Mouse (Mus musculus): ENCODE measurements around the gene Ccdc189.

Gene Ccdc189

GRCm38 (mm10) chr7:127591108-127591507 is 2.7 kb upstream of the Ccdc189 start:
- DNase-seq (ENCODE audit: low spot score), result no peak

DNA sequence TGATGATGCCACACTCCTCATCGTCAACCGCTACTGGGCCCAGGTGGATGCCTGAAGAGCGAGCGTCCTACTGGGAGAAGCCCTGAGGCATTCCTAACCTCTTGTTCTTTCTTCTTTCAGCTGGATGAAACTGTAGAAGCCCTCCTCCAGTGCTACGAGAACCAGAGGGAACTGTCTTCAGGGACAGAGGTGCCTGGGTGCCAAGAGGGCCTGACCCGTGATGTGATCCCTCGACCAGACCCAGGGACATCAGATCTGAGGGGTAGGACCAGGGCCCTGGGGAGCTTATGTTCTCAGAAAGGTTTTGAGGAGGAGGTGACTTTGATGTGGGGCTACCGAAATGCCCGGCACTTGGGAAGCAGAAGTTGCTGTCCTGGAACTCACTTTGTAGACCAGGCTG is 1.2 kb upstream of the Ccdc189 start:
- no peak for DNase-seq (ENCODE audit: low spot score)

DNA sequence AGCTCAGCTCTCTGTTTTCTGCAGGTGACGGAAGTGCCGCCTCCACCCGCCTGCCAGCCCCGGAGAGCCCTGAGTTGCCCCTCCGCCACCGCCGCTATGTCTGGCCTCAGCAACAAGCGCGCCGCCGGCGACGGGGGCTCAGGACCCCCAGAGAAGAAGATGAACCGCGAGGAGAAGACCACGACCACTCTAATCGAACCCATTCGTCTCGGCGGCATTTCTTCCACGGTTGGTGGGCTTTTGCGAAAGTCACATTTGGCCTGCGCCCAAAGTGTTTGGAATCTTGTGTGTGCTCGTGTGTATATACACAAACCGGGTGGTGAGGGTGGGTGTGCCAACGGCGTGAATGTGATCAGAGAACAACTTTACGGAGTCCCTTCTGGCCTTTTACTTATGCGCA is 506 bp upstream of the Ccdc189 start:
- no peak for DNase-seq (ENCODE audit: low spot score)

DNA sequence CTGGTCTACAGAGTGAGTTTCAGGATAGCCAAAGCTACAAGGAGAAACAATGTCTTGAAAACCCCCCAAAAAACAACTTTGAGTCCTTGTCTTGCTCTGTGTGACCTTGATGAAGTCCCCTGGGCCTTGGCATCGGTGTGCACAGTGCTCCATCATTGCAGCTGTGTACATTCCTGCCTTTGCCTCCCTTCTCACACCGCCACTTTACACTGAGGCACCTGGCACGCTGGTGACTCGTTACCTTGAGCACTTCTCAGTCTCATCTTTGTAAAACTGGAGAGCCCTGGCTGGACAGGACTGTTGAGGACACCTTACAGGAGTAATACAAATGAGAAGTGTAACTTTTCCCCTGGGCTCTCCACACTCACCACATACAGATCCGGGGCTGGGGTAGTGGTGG is 1.2 kb downstream of the Ccdc189 start:
- no peak for DNase-seq (ENCODE audit: low spot score)

- no peak for DNase-seq (ENCODE audit: low spot score)
Observed at GRCm38 (mm10) chr7:127586149-127586548, 2.2 kb downstream of the Ccdc189 start.

- no peak for DNase-seq (ENCODE audit: low spot score)
Observed at GRCm38 (mm10) chr7:127585031-127585430, 3.4 kb downstream of the Ccdc189 start.

- DNase-seq (ENCODE audit: low spot score), result no peak
Observed at GRCm38 (mm10) chr7:127583260-127583659, 5.1 kb downstream of the Ccdc189 start.

- DNase-seq (ENCODE audit: low spot score), result no peak
Observed at GRCm38 (mm10) chr7:127574115-127574514, 14.3 kb downstream of the Ccdc189 start.

DNA sequence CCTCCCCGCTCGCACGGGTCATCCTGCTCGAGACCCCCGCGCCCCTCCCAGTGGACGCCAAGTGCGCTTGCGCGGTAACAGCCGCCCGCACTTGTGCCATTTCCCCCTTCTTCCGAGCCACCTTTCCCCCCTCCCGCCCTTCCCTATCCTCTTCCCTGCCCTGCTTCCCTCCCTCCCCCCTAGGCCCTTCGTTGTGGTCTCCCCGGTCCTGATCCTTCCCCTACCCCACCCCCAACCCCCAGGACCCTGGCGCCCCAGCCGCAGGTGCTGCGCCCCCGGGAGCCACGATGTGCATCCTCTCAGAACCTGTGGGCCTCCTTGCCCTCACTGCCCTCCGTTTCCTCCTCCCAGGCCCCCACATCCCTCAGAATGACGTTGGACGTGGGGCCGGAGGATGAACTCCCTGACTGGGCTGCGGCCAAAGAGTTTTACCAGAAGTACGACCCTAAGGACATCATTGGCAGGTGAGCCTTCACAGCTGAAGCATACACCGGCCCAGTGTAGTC is 14.8 kb downstream of the Ccdc189 start:
- no peak for DNase-seq (ENCODE audit: low spot score)

DNA sequence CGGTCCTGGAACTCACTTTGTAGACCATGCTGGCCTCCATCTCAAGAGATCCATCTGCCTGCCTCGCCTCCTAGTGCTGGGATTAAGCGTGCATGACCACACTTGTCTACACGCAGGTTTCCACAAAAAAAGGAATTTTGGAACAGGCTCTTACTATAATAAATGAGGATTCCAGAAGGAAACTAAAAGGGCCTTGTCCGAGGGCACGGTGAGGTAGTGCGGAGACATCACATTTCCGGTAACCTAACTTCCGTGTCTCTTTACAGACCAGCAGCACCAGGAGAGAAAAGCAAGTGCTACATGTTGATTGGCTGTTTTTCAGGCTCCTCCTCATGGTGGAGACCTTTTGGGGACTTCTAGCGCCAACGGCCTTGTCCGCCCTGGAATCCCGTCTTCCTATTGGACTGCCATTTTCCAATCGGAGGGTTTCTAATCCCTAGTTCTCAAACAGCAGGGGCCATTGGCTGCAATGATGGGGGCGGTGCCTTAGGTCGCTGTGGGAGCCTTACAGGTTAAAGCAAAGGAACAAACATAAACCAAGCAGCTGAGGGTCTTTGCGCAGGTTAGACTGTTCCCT is 15.4 kb downstream of the Ccdc189 start, which contains the start of gene Phkg2:
Gene Phkg2, plus strand, starts transcription at position 446 of the 577 bp plus-strand sequence.
- peak; percentile 87 for DNase-seq (ENCODE audit: low spot score)

GRCm38 (mm10) chr7:127564381-127565150 is 23.8 kb downstream of the Ccdc189 start:
- no peak for DNase-seq (ENCODE audit: low spot score)

DNA sequence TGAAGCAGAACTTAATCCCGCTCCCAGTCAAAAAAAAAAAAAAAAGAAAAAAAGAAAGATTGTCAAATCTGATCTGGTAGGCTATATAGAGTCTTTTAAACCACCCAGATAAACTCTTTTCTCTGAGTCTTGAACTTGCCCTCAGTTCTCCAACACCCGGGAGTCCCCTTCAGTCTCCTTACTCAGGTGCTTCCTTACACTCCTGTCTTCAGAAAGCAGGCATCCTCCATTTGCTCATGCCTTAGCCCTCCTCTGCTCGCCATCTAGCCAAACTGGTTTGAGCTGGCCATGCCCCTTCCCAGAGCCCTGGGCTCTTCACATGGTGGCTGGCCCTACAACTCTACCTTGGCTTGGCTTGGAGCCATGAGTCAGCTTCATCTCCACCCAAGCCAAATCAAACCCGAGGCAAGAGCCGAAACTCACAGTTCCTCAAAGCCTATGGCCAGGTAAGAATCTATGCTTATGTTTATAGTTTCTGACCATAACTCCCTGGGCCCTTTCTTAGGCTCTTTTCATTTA is 27.0 kb downstream of the Ccdc189 start, which contains the start of gene Tmem265:
Gene Tmem265, plus strand, starts transcription at position 51 of the 519 bp plus-strand sequence.
- DNase-seq (ENCODE audit: low spot score), result no peak

DNA sequence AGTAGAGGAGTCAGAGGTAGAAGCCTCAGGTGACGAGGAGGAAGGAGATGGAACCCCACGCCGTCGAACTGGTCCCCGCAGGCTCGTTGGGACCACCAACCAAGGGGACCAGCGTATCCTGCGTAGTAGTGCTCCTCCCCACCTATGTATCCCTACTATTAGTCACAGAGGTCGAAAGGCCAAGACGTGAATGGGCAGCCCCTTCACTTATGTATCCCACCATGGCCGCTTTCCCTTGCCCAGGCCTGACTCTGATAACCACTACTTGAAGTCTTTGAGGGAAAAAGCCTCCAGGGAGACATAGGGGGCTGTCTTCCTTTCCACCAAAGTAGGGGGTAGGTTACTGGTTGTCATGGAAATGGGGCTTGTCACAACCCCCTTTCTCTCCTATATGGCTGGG is 27.8 kb downstream of the Ccdc189 start:
- DNase-seq (ENCODE audit: low spot score), result no peak

GRCm38 (mm10) chr7:127551558-127551957 is 36.8 kb downstream of the Ccdc189 start:
- no peak for DNase-seq (ENCODE audit: low spot score)

DNA sequence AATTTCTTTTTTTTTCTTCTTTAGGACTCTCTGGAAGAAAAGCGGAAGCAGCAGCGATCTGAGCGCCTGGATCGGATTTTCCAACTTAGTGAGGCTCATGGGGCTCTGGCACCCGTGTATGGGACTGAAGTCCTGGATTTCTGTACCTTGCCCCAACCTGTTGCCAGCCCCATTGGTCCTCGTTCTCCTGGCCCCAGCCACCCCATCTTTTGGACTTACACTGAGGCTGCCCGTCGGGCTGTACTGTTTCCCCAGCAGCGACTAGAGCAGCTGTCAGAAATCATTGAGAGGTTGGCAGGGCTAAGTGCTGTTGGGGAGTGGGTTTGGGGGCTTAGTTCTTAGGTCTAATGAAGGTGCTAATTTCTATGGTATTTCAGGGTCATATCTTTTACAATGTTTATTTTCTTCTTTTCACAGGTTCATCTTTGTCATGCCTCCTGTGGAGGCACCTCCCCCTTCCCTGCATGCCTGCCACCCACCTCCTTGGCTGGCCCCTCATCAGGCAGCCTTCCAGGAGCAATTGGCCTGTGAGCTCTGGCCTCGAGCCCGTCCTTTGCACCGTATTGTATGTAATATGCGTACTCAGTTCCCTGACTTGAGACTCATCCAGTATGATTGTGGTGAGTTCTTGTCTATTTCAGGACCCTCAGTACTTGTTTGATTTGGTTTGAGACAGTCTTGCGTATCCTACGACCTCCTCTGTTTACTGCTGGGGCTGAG is 39.1 kb downstream of the Ccdc189 start:
- DNase-seq (ENCODE audit: low spot score), result no peak

DNA sequence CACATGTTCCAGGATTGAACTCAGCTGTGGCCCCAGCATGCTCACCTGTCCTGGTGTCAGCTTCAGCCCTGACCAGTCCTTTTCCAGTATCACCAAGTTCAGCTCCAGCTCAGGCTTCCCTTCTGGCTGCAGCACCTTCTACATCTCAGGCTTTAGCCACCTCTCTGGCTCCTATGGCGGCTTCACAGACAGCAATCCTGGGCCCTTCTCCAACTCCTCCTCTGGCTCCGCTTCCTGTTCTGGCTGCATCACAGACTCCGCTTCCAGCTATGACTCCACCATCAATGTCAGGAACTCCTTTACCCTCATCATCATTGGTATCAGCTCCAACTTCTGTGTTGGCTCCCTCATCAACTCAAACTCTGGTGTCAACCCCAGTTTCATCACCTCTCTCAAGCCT is 46.7 kb downstream of the Ccdc189 start:
- DNase-seq (ENCODE audit: low spot score), result no peak

All from testis, postnatal 10 days (tissue).